Mouse (Mus musculus) C2C12 (cell line): ENCODE measurements around the gene Phlda3.

Experiments used
- CEBPB ChIP-seq: IDR thresholded peaks from one replicate; pipeline ENCODE4 v1.6.1; 2011; ENCODE audit warnings: low read depth, mild to moderate bottlenecking, control low read depth, moderate library complexity
- CTCF ChIP-seq: IDR thresholded peaks from one replicate; pipeline ENCODE4 v1.5.1; 2011; ENCODE audit not compliant: control insufficient read depth, insufficient read depth, insufficient read length
- FOSL1 ChIP-seq: IDR thresholded peaks from one replicate; pipeline ENCODE4 v1.8.0; 2011; ENCODE audit warnings: mild to moderate bottlenecking, low read length; ENCODE audit not compliant: poor library complexity, insufficient read depth, severe bottlenecking
- MYOG ChIP-seq: IDR thresholded peaks from one replicate; pipeline ENCODE4 v1.6.1; 2011; ENCODE audit not compliant: control insufficient read depth, insufficient read length; ENCODE audit errors: extremely low read depth
- USF1 ChIP-seq: IDR thresholded peaks from one replicate; pipeline ENCODE4 v1.6.1; 2011; ENCODE audit warnings: low read depth, mild to moderate bottlenecking, control low read depth, moderate library complexity

DNA sequence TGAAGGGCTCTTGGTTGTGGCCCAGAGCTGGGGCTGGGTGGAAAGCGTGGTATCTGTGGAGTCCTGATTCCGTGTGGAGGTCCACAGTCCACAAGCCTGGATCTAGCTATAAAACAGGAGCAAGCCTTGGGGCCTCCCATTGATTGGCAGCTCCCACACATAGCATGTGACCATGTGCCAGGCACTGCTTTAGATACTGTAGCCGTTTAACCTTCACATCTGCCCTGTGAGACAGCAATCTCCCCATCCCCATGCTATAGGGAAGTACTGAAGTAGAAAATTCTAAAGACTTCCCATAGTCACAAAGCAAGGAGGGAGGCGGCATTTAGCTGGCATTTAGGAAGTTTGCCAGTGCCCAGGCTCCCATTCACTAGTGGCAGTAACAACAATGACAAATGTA, 47.2 kb downstream of the Phlda3 start:
- TF ChIP-seq CTCF (no peak), MYOG (no peak), FOSL1 (no peak), CEBPB (no peak), USF1 (no peak)
